Mouse (Mus musculus): ENCODE data around the gene Paxbp1.

- TF ChIP-seq CTCF (IDR thresholded peaks at IDR 0.05; ENCODE audit: low read depth) (no peak), EP300 (IDR thresholded peaks at IDR 0.05; ENCODE audit: low read depth) (no peak)
Measured at GRCm38 (mm10) chr16:91083002-91083646, 38.8 kb upstream of the Paxbp1 start.

All from liver, postnatal 0 days (tissue).